Mouse (Mus musculus) MN1 (cell line): ENCODE data around the gene Car2.

Experiments
- DNase-seq: peaks from one replicate; pipeline ENCODE4 v3.0.0-alpha.2; 2016; ENCODE audit warnings: low spot score

The Car2 gene

DNA sequence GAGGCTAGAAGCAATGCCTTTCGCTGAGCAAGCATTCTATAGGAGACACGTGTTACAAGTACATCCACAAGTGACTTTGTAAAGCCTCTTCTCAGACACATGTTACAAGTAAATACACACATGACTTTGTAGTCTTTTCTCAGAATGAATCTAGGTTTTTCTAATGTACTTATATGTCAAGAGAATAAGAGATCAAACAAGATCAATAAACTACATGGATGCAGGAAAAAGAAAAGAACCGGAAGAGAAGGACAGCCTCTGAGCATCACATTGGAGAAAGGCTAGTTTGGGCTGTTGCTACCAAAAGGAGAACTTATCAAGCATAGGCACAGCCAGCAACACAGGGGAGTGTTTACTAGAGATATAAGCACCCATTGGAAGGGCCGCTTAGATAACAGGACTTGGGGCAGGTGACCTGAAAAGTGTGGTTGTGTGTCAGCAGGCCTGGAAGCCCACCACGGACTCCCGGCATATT, 7.3 kb upstream of the Car2 start:
- no peak for DNase-seq

DNA sequence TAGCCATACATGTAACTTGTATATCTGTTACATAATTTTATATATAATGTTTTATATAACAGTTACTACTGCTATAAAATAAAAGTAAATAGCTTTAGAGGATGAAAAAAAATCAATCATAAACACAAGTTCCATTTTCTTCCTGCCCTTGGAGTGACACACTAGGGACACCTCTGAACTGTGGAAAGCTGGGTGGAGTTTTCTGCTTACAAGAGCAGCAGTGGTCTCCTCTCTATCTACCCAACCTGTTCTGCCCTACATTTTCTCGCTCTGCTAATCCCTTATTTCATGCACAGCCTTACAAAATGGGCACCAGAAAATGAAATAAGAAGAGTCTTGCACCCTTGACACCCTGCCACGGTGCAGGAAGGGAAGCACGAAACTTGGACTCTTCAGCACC, 6.8 kb upstream of the Car2 start:
- DNase-seq, result no peak

DNA sequence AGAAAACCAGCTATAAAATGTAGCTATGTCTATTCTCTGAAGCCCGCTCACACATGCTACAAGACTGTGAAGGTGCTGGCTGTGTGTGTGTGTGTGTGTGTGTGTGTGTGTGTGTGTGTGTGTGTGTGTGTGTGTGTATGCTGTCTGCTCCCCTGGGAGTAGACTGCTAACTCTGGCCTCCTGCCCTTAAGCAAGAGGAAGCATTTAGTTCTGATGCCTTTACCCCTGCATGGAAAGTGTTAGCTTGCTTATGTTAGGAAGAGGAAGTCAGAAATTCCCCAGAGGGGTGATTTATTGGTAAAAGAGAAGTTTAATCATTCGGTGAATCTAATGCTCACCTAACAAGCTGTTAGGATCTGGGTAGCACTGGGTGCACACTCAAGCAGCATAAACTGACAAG, 5.8 kb upstream of the Car2 start:
- no peak for DNase-seq

DNA sequence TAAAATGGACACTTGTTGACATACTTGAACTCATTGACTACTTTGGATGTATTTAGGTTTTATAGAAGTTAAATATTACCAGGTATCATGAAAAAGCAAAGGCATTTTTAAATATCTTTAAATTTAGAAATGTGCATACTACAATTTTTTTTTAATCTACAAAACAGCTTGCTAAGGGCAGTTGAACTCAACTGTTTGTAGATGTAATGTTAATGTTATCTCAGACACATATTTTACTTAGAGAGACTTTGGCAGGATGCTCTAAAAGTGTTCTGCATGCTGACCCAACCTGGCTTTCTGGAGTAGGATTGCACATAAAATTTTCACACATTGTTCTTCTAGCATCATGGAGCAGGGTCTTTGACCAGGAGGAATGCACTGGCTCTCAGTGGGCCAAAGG, 4.1 kb upstream of the Car2 start:
- no peak for DNase-seq

DNA sequence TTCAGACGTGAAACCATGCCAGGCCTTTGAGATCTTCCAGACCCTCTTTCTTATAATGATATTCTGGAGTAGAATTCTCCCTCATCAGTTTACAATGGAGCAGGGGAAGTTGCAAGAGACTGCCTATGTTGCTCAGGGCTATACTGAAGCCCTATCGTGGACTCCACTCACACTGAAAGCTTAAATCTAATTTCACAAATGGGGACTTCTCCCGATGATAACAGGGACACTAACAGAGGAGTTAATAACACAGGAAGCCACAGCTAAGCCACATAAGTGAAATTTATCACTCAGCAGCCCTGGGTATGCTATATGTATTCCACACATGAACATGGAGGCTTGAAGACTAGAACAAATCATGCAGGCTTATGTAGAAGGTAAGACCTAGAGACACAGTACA, 3.3 kb upstream of the Car2 start:
- DNase-seq, result no peak

DNA sequence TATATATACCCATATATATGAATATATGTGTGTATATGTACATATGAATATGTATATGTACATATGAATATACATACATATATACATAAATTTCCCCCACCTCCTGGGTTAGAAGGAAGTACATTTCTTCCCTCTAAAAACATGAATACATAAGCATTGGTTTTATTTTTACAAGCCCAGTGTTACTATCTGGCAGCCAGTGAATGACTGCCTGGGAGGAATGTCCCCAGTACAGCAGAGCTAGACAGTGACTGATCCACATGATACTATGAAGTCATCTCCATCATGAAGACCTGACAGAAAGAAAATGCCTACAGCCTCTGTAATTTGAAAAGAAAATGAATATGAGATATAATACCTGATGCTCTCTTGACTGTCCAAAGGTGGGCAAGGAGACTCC, 1.2 kb upstream of the Car2 start:
- DNase-seq, result no peak

DNA sequence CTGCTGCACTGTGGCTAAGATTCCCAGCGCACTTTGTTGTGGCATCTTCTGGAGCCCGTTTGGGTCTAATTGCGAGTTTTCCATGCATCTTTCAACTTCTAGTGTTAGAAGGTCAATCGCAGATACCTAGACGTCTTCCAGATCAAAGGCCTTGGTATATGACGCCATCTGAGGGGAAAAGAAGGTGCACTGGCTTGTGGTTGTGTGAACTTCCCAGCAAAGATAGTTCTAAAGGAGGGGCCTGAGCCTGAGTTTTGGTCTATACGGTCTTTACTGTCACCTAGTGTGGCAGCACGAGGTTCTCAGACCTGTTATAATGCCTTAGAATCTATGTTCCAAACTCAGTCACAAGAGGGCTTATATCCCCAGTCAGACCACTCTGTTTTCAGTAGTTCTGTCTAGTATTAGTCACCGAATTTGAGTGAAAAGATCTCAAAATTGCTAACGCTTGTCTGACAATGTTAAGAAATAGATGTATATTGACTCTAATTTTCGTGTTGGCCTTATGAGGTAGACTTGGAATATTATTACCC, 1.1 kb downstream of the Car2 start:
- DNase-seq, result no peak

DNA sequence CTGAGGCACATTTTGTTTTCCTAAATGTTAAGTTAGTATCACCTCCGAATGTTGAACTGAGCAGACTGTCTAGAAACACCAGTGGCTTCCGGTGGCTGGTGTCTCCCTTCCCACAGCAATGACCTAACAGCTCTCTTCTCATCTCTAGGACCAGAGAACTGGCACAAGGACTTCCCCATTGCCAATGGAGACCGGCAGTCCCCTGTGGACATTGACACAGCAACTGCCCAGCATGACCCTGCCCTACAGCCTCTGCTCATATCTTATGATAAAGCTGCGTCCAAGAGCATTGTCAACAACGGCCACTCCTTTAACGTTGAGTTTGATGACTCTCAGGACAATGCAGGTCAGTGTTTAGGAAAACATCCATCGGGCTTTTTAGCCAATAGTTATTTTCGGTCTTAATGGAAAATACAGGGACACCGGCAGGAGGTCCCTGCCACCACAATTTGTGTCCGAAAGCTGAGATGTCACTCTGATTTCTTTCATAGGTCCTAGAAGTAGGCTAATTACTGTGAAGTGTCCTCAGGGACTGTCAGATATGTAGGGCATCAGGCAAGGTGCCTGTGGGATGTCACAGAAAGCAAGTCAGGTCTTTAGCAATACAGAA, 1.7 kb downstream of the Car2 start:
- DNase-seq, result no peak

DNA sequence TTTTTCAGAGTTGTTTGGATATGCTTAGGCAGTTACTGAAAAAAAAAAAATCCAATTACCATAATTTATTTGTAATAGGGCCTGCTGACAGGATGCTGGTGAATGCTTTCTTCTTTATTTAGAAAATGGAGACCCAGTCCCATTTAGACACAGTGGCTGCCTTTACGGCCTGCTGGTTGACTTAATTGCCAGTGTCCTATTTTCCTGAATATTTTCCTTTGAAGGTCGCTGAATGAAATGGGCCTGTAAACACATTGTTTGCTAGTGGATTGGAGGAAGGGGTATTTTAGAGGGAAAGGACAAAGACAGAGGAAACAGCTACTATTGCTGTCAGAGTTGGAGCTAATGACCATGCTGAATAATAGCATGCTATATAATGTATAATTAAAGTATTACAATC, 2.5 kb downstream of the Car2 start:
- DNase-seq, result no peak

DNA sequence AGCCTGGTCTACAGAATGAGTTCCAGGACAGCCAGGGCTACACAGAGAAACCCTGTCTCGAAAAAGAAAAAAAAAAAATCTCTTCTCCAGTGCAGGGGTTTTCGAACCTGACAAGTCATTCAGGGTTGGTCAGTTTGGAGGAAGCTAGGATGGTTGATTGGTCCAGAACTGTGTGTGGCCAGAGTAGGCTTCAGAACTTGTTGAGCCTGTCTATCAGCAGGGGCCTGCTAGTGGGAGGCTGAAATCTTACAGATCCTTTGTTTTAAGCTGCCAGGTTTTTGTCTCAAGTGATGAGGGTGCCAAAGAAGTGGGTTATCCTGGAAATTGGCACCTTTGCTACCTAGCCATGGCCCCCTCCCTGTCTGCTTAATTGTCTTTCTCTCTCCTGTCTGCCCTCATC, 3.0 kb downstream of the Car2 start:
- DNase-seq, result no peak

DNA sequence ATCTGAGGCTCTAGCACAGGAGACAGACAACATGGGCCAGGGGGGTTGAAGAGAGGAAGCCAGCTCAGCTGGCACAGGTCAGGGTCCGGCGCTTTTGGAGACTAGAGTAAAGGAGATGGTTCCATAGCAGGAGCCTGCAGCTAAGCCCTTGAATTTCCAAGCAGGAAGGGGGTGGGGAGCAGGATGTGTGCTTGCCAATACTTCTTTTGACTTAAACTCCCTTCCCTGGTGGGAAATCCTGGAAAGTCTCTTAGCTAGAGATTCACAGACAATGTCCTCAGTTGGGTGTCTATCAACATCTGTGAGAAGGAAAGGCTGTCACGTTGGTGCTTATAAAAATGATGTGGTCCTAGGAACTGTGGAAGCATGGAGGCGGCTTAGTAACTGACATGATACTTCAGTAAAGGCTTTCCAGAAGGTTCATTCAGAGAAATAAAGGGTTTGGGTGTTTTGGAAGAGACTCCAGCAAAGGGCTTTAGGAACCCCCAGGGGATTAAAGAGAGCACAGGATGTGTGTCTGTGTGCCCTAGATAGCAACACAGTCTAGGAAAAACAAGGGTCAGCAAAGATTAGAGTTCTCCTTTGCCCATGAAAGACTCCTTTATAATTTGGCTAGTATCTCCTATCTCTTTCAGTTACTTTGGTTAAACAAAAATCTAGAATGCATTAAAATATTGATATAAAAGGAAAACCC, 3.8 kb downstream of the Car2 start:
- DNase-seq, result no peak

DNA sequence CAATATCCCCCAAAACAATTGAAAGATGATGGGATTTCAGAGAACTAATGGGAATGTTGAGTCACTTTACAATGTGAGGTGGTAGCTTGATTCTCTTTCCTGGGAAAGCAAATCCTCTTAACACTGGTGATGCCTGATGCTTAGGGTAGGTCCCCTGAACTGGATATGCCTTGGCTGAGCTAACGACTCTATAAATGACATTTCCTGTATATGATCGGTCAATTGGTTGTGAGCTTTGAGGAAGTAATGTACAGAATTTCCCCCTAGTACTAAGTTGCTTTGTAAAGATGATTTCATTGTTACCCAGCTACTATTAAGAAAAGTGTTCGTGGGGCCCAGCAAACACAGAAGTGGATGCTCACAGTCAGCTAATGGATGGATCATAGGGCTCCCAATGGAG, 6.9 kb downstream of the Car2 start:
- DNase-seq, result no peak

DNA sequence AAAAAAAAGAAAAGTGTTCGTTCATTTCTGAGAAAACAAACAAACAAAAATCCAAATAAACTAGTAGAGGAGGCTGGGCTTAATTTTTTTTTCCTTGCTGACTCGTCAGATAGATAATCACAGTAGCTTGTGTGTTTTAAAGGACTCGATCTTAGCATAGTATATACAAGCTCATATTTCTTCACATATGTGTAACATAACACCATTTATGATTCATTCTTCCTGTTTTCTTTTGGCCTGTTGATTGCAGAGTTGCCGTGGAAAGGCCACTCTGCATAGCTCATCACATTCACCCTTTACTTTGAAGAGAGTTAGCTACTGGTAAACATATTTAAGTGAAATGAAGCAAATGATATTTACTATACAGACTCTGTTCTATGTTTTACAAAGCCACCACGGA, 7.6 kb downstream of the Car2 start:
- DNase-seq, result no peak

DNA sequence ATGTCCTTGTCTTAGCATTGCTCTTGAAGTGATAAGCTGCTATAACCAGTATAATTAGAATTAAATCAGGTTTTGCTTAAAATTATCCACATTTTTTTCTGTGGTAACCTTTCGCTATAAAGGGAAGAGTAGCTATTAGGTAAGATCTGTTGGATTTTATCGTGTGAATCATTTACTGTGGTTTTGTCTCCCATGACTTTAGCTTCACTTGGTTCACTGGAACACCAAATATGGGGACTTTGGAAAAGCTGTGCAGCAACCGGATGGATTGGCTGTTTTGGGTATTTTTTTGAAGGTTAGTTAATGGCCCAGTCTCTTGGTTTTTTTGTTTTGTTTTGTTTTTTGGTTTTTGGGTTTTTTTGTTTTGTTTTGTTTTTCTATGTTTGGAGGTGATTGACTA, 9.3 kb downstream of the Car2 start:
- DNase-seq, result no peak

DNA sequence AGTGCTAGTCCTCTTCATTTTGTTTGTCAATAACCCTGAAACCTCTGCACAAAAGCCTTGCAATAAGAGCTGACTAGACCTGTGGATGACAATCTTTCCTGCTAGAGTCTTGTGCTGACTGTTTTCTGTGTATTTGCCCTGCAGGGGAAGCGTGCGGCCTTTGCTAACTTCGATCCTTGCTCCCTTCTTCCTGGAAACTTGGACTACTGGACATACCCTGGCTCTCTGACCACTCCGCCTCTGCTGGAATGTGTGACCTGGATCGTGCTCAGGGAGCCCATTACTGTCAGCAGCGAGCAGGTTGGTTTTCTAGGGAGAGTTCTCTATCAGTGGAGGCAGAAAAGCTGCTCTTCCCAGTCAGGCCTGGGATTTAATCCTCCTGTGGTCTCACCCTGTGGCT, 11.7 kb downstream of the Car2 start:
- no peak for DNase-seq

DNA sequence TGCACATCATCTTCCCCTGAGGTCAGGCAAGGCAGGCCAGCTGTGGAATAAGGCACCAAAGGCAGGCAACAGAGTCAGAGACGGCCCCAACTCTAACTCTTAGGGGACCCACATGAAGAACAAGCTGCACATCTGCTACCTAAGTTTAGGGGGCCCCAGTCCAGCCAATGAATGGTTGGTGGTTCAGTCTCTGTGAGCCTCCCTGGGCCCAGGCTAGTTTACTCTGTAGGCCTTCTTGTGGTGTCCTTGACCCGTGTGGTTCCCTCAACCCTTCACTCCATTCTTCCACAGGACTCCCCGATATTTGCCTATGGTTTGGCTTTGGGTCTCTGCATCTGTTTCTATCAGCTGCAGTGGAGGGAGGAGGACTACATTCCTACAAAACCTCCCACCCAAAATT, 17.3 kb downstream of the Car2 start:
- no peak for DNase-seq

DNA sequence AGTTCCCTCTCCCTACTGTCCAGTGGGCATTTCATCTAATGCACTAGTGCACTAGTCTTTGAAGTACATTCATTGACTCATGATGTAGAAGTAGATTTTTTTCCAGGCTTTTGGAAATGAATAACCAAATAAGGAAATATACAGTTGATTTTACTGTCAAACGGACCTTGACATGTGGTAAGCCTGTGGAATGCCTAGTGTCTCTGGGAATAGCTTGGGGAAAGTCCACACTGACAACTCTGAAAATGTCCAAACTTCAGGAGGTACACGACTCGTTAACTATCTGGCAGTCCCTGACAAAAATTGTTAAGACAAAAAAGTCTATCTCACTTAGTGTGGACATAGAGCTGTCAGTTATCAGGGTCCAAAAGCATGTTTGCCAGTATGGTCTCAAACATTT, 18.1 kb downstream of the Car2 start:
- DNase-seq, result no peak

DNA sequence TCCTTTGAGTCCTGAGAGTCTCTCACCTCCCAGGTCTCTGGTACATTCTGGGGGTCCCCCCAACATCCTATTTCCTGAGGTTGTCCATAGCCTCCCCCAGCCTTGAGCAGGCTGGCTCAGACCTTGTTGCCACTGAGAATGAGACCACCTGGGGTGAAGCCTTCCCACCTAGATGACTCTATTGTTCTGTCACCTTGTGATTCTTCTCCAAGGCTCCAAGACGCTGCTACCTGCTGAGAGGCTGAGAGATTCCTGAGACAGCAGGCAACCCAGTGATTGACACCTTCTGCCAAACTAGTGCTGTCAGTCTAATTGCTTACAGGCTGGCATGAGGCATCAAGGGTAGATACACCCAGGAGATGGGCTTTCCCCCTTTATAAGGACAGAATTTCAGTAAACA, 21.2 kb downstream of the Car2 start:
- no peak for DNase-seq

DNA sequence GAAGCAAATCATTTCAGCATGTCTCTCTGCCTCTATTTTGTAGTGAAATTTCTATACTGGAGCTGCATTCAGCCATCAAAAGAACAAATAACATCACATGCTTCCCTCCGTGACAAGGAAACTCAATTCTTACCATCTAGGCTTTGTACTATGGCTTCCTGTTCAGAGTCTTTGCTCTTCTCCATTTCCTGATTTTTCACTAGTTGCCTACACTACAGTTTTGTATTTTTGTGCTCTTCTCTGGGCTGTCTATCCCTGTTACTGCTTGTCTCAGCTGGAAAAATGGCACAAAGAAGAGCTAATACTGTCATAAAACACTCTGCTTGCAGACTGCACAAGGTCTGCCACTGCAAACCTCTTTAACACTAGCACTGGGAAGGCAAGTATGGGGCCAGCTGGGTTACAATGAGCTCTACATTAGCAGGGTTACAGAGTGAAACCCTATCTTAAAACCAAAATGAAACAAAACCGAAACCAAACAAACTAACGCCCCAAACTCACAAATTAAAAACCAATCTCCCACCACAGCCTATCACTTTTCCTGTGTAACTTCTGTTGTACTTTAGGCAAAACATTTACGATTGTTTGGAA, 26.0 kb downstream of the Car2 start:
- no peak for DNase-seq

DNA sequence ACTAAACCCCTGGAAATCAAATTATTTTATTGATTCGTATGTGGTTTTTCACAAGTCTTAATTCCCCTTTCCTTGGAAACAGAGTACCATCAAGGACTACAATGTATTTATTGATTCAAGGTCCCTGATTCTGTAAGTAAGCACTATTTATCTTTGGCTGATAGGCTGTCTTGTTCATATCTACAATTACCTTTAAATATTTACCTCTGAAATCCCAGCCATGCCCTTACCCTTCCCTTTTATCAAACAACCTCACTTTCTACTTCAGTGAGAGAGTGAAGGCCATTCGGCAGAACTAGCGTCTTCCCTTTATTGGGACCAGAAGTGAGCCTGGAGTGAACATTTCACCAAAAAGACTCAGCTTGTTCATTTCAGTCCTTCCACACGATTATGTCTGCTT, 27.7 kb downstream of the Car2 start:
- DNase-seq, result no peak

DNA sequence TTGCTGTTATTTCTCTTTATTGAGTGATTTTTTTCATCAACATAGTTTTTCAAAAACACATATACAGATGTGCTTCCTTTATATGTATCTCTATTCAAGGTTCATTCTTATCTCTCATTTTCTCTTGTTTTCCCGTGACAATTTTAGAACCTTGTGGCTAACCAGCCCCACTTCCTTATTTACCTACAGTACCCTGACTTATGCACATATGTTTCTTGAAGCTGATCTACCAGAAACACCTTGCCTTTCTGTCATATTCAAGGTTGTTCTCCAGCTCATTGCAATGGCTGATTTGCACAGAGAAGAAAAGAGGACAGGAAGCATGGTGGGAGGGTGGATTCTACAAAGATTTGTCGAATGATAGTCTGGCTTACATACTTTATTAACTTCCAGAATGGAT, 29.3 kb downstream of the Car2 start:
- no peak for DNase-seq

DNA sequence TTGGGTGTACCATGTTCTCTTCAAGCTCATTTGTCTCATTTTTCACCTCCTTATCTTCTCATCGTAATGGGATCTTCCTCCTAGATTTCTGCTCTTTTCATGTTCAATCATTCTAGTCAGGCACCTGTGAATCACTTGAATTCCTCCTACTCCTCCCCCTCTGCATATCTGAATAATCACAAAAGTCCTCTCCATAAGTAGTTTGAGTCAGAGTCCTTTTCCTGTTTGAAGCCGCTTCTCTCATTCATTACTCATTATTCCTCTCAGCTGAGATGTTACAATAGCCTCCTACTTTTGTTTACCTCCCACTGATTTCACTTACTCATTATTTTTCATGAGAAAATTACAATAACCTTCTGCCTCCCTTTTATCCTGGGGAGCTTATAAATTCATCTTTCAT, 31.2 kb downstream of the Car2 start:
- DNase-seq, result no peak

DNA sequence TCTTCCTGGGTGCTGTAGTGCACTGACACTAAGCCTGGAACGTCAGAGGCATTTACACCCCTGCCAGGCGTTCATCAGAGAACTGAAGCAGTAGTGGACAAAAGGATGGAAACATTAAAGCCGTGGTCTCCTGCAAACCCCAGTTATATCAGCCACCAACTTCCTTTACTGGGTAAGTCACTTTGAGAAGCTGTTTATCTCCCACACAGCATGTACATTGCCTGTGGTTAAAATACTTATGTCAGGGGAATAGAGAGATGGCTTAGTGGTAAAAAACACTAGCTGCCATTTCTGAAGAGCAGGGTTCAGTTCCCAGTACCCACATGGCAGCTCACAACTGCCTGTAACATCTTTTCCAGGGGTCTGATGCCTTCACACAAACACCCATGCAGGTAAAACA, 58.6 kb downstream of the Car2 start:
- DNase-seq, result no peak

DNA sequence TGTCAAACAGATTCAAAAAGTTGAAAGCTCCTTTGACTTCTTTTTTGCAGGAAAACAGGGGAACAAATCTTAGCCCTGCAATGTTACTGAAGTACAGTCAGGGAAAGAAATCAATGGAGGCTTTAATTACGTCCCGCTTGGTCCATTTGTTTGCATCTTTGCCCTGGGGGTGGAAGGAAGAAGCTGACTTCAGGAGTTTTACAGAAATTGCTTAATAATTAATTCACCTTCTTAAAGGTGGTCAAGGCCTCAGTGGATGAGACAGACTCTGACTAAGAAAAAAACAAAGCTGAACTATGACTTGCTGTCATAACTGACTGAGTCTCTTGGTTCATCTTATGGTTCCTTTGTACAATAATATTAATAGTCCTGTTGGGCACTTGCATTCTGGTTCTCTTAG, 59.6 kb downstream of the Car2 start:
- DNase-seq, result no peak
